Mouse (Mus musculus): Measurements from ENCODE around the gene Akp3. TPM values are rescaled to one million over a fixed set of nuclear protein-coding genes. Genes with fewer than 3 reads are reported as not detected.

Gene Akp3
- polyA plus RNA-seq, 1 experiment from 2014 or later = not detected

DNA sequence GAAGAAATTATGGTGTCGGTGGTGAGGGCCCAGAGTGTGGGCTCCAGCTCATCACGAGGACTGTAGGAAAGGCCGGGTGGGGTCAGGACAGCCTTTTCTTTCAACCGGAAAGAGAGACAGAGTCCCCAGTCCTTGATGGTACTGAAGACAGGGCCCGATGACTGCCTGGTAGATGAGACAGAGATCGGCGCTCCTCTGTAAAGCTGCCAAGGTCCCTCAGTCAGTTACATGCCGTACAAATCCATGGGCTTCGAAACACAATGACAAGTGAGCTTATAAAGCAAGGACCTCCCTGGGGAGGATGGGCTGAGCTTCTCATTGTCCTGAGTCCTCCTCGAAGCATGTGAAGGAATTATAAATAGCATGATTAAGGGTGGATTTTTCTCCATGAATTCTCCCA lies 18.4 kb downstream of the Akp3 start:
- Histone ChIP-seq H3K36me3 (ENCODE audit: control insufficient read depth, insufficient read depth, low read length) (no peaks in the 10 kb centered on the region), H3K27me3 (replicated peaks; ENCODE audit: control insufficient read depth, insufficient read depth, low read length) (no peaks in the 10 kb centered on the region), H3K4me2 (ENCODE audit: low read length) (no peak overlapping the region), H3K9me3 (replicated peaks; ENCODE audit: control insufficient read depth, low read length) (no peaks in the 10 kb centered on the region), H3K4me3 (ENCODE audit: low read depth, low read length) (no peak overlapping the region), H3K4me1 (ENCODE audit: control insufficient read depth, insufficient read depth, low read length) (no peaks in the 10 kb centered on the region), H3K27ac (ENCODE audit: low read depth, low read length) (no peak overlapping the region), H3K9ac (ENCODE audit: low read length) (0 out of 2 replicates have a peak overlapping the region, but pooled peaks have one; percentile 8)
- 69% methylated on average over 10 of the region's 10 CpGs for WGBS
- no peak for ATAC-seq
- DNase-seq (ENCODE audit: low spot score) = no peak

GRCm38 (mm10) chr1:87149422-87149821 lies 24.6 kb downstream of the Akp3 start:
- Histone ChIP-seq H3K4me3 (ENCODE audit: low read depth, low read length) (no peak overlapping the region), H3K9me3 (replicated peaks; ENCODE audit: control insufficient read depth, low read length) (no peaks in the 10 kb centered on the region), H3K36me3 (ENCODE audit: control insufficient read depth, insufficient read depth, low read length) (no peaks in the 10 kb centered on the region), H3K4me2 (ENCODE audit: low read length) (no peak overlapping the region), H3K4me1 (ENCODE audit: control insufficient read depth, insufficient read depth, low read length) (no peaks in the 10 kb centered on the region), H3K27me3 (replicated peaks; ENCODE audit: control insufficient read depth, insufficient read depth, low read length) (peaks cover 33% of the 10 kb centered on the region), H3K27ac (ENCODE audit: low read depth, low read length) (no peak overlapping the region), H3K9ac (ENCODE audit: low read length) (no peak overlapping the region)
- 37% methylated on average over 13 of the region's 13 CpGs for WGBS
- no peak for ATAC-seq
- DNase-seq (ENCODE audit: low spot score) = no peak

- WGBS = 82% methylated on average over 6 of the region's 6 CpGs
- H3K9ac ChIP-seq (ENCODE audit: low read length) = no peak overlapping the region
- H3K4me2 ChIP-seq (ENCODE audit: low read length) = no peak overlapping the region
- peaks cover 51% of the 10 kb centered on the region for H3K27me3 ChIP-seq (replicated peaks; ENCODE audit: control insufficient read depth, insufficient read depth, low read length)
- no peak for ATAC-seq
- no peaks in the 10 kb centered on the region for H3K36me3 ChIP-seq (ENCODE audit: control insufficient read depth, insufficient read depth, low read length)
- no peak overlapping the region for H3K4me3 ChIP-seq (ENCODE audit: low read depth, low read length)
- no peaks in the 10 kb centered on the region for H3K4me1 ChIP-seq (ENCODE audit: control insufficient read depth, insufficient read depth, low read length)
- no peak overlapping the region for H3K27ac ChIP-seq (ENCODE audit: low read depth, low read length)
- H3K9me3 ChIP-seq (replicated peaks; ENCODE audit: control insufficient read depth, low read length) = no peaks in the 10 kb centered on the region
- no peak for DNase-seq (ENCODE audit: low spot score)
These were observed 26.5 kb downstream of the Akp3 start for GRCm38 (mm10) chr1:87151286-87151685.

- H3K9ac ChIP-seq (ENCODE audit: low read length) = peak overlapping the region; percentile 69
- peak overlapping the region; percentile 68 for H3K4me2 ChIP-seq (ENCODE audit: low read length)
- H3K36me3 ChIP-seq (ENCODE audit: control insufficient read depth, insufficient read depth, low read length) = no peaks in the 10 kb centered on the region
- H3K4me3 ChIP-seq (ENCODE audit: low read depth, low read length) = peak overlapping the region; percentile 42
- H3K27me3 ChIP-seq (replicated peaks; ENCODE audit: control insufficient read depth, insufficient read depth, low read length) = peaks cover 76% of the 10 kb centered on the region
- peak overlapping the region; percentile 18; the same call in 1 of the 2 replicates for H3K27ac ChIP-seq (ENCODE audit: low read depth, low read length)
- WGBS = under 1% methylated on average over 71 of the region's 72 CpGs
- H3K9me3 ChIP-seq (replicated peaks; ENCODE audit: control insufficient read depth, low read length) = no peaks in the 10 kb centered on the region
- DNase-seq (ENCODE audit: low spot score) (no peak), ATAC-seq (no peak)
- no peaks in the 10 kb centered on the region for H3K4me1 ChIP-seq (ENCODE audit: control insufficient read depth, insufficient read depth, low read length)
These were observed 29.2 kb downstream of the Akp3 start for GRCm38 (mm10) chr1:87153776-87154500.

DNA sequence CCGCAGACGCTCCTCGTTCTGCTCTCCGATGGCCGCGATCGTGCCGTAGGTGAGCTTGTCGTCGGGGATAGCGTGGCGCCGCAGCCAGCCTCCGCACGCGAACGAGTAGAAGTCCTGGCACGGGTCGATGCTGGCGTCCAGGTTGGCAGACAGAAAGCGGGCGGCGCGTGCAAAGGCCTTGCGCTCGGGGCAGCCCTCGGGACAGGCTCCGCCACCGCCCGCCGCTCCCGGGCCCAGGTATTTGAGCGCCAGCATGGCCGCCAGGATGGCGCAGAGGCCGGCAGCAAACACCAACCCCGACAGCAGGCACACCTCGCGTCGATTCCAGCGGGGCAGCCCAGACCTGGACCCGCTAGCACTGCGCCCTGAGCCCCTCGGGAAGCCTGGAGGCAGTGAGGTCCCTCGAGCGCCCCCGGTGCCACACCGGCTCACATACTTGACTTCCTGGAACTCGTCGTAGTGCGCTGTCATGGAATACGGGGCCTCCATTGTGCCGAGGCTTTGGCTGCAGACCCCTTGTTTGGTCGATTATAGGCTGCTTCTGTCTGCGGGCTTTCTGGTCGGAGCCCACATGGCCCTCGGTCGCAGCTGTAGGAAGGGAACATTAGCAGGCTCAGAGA lies 29.8 kb downstream of the Akp3 start:
- DNase-seq (ENCODE audit: low spot score) (no peak), ATAC-seq (peak; percentile 16; the same call in 1 of the 2 replicates)
- WGBS = 2% methylated on average over 58 of the region's 58 CpGs
- H3K27me3 ChIP-seq (replicated peaks; ENCODE audit: control insufficient read depth, insufficient read depth, low read length) = peaks cover 76% of the 10 kb centered on the region
- peak overlapping the region; percentile 69 for H3K9ac ChIP-seq (ENCODE audit: low read length)
- no peaks in the 10 kb centered on the region for H3K4me1 ChIP-seq (ENCODE audit: control insufficient read depth, insufficient read depth, low read length)
- peak overlapping the region; percentile 18; the same call in 1 of the 2 replicates for H3K27ac ChIP-seq (ENCODE audit: low read depth, low read length)
- H3K4me3 ChIP-seq (ENCODE audit: low read depth, low read length) = peak overlapping the region; percentile 42
- no peaks in the 10 kb centered on the region for H3K36me3 ChIP-seq (ENCODE audit: control insufficient read depth, insufficient read depth, low read length)
- peak overlapping the region; percentile 68 for H3K4me2 ChIP-seq (ENCODE audit: low read length)
- H3K9me3 ChIP-seq (replicated peaks; ENCODE audit: control insufficient read depth, low read length) = no peaks in the 10 kb centered on the region

DNA sequence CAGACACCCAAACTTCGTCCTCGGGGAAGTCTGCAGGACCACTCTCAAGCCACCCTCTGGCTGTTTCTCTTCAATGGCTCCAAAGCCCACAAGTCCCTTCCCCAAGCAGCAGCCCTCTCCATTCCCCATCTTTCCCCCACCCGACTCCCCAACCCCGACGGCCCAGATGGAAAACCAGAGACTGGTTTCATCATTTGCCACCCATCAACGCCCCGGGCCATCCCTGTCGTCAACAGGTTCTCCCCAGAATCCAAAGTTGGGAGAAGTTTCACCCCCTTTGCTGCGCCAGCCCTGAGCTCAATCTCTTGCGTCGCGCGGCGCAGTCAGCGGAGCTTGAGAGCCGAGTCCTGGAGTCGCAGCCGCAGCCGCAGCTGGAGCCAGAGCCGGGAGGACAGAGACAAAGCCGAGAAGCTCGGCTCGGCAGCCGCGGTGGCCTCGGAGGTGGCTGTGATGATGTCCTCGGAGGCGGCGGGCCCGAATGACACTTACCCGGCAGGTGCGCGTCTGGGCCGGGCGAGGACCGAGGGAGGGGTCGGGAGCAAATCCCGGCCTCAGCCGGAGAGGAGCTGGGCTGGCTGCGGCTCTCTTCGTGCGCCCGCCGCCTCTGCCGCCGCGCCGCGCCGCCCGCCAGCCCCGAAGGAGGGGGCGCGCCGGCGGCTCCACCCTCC lies 30.9 kb downstream of the Akp3 start:
- peak overlapping the region; percentile 55; the same call in 1 of the 2 replicates for H3K27ac ChIP-seq (ENCODE audit: low read depth, low read length)

DNA sequence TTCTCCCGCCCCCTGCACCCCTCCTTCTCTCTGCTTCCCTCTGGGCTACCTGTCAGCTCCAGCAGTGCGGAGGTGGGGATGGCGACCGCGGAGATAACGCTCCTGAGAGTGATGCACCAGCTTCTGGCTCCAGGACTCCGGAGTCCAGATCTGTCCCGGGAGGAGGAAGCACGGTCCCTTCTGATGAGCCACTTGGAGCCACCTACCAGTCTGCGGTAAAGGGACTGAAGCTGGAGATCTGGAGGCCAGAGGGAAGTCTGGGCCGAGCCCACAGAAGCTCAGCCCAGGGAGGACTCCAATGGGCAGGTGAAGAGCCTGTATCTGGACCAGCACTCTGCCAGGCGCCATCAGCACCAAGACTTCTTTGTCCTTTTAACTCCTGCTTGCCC lies 31.4 kb downstream of the Akp3 start, which contains the start of gene Ecel1:
Gene Ecel1 (minus strand): TSS at position 323 of the 389 bp plus-strand sequence.
- no peak for DNase-seq (ENCODE audit: low spot score)
- Histone ChIP-seq H3K4me2 (ENCODE audit: low read length) (peak within 1 kb of the TSS; percentile 68), H3K4me3 (ENCODE audit: low read depth, low read length) (peak within 1 kb of the TSS; percentile 42), H3K4me1 (ENCODE audit: control insufficient read depth, insufficient read depth, low read length) (no peaks in the 10 kb centered on the region), H3K9me3 (replicated peaks; ENCODE audit: control insufficient read depth, low read length) (no peaks in the 10 kb centered on the region), H3K27ac (ENCODE audit: low read depth, low read length) (peak within 1 kb of the TSS; percentile 55; the same call in 1 of the 2 replicates), H3K27me3 (replicated peaks; ENCODE audit: control insufficient read depth, insufficient read depth, low read length) (peaks cover 75% of the 10 kb centered on the region), H3K9ac (ENCODE audit: low read length) (peak within 1 kb of the TSS; percentile 69), H3K36me3 (ENCODE audit: control insufficient read depth, insufficient read depth, low read length) (no peaks in the 10 kb centered on the region)
- WGBS = 3% methylated on average over 10 of the region's 12 CpGs
- ATAC-seq = no peak

More for the DNA sequence above, 30.9 kb downstream of the Akp3 start:
- no peaks in the 10 kb centered on the region for H3K4me1 ChIP-seq (ENCODE audit: control insufficient read depth, insufficient read depth, low read length)
- H3K4me2 ChIP-seq (ENCODE audit: low read length) = peak overlapping the region; percentile 68
- peak; percentile 66 for DNase-seq (ENCODE audit: low spot score)
- no peaks in the 10 kb centered on the region for H3K36me3 ChIP-seq (ENCODE audit: control insufficient read depth, insufficient read depth, low read length)
- H3K27me3 ChIP-seq (replicated peaks; ENCODE audit: control insufficient read depth, insufficient read depth, low read length) = peaks cover 76% of the 10 kb centered on the region
- peak overlapping the region; percentile 69 for H3K9ac ChIP-seq (ENCODE audit: low read length)
- peak overlapping the region; percentile 42 for H3K4me3 ChIP-seq (ENCODE audit: low read depth, low read length)
- H3K9me3 ChIP-seq (replicated peaks; ENCODE audit: control insufficient read depth, low read length) = no peaks in the 10 kb centered on the region
- WGBS = 1% methylated on average over 46 of the region's 56 CpGs
- ATAC-seq = peak; percentile 51; the same call in 1 of the 2 replicates

- Histone ChIP-seq H3K9ac (ENCODE audit: low read length) (no peak overlapping the region), H3K4me1 (ENCODE audit: control insufficient read depth, insufficient read depth, low read length) (peaks cover 3% of the 10 kb centered on the region; the same call in 1 of the 2 replicates), H3K27me3 (replicated peaks; ENCODE audit: control insufficient read depth, insufficient read depth, low read length) (peaks cover 43% of the 10 kb centered on the region), H3K4me2 (ENCODE audit: low read length) (no peak overlapping the region), H3K4me3 (ENCODE audit: low read depth, low read length) (no peak overlapping the region), H3K27ac (ENCODE audit: low read depth, low read length) (no peak overlapping the region), H3K9me3 (replicated peaks; ENCODE audit: control insufficient read depth, low read length) (no peaks in the 10 kb centered on the region), H3K36me3 (ENCODE audit: control insufficient read depth, insufficient read depth, low read length) (no peaks in the 10 kb centered on the region)
- WGBS = 83% methylated on average over 3 of the region's 3 CpGs
- ATAC-seq (no peak), DNase-seq (ENCODE audit: low spot score) (no peak)
These were observed 34.6 kb downstream of the Akp3 start for GRCm38 (mm10) chr1:87159396-87159795.
